Mouse (Mus musculus): ENCODE measurements at regions not wholly inside any gene's neighbourhood (a gene's known extent, or its start where the extent isn't known, plus 50 kb on each side); places are given as distances from the start of the nearest gene placed in this dataset.

DNA sequence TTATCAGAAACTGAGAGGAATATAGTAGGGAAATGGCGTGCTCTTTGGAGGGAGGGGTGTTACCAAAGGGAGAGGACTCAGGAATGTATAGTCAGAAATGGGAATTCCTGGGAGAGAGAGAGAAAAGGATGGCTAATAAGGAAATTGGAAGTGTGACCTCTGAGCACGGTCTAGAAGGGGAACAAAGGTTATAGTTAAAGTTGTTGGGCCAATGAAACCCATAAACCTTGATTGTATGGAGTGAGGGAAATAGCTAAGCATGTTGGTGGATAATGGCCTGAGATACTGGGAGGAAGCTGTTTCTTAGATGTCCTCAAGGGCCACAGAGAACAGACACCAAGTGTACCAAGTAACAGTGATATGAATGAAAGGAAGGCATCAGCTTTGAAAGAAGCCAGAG lies 294.8 kb upstream of the Klf6 start:
- TF ChIP-seq CTCF (IDR thresholded peaks at IDR 0.05; ENCODE audit: extremely low read depth, insufficient read depth, low read length) = no peak
- TF ChIP-seq POLR2A (IDR thresholded peaks at IDR 0.05; ENCODE audit: extremely low read depth, insufficient read depth, low read length) = no peak
